Mouse (Mus musculus): Measurements from ENCODE around the gene Manf.

- no peak for TF ChIP-seq POLR2A (IDR thresholded peaks at IDR 0.05; ENCODE audit: borderline replicate concordance, extremely low read depth, low read depth, low read length)
- no peak for TF ChIP-seq CTCF (IDR thresholded peaks at IDR 0.05; ENCODE audit: insufficient read depth, low read length)
Measured at GRCm38 (mm10) chr9:106893327-106893726, 1.5 kb upstream of the Manf start.

Measured in lung, adult 2 months (tissue).